Mouse (Mus musculus): ENCODE results near the gene Pabpc1l. TPM values are rescaled to one million over a fixed set of nuclear protein-coding genes. Genes with fewer than 3 reads are reported as not detected.

Gene Pabpc1l
- polyA plus RNA-seq, 1 experiment: 10.7 TPM

- Histone ChIP-seq H3K27me3 (ENCODE audit: control insufficient read depth, insufficient read depth, low read length) (no peaks in the 10 kb centered on the region), H3K4me3 (ENCODE audit: control insufficient read depth, low read depth, low read length) (no peak overlapping the region), H3K27ac (ENCODE audit: control insufficient read depth, insufficient read depth, low read depth, low read length) (no peak overlapping the region), H3K4me1 (ENCODE audit: control insufficient read depth, insufficient read depth, low read length) (no peaks in the 10 kb centered on the region; the same call in 1 of the 2 replicates), H3K36me3 (ENCODE audit: control insufficient read depth, insufficient read depth, low read length) (peaks cover 1% of the 10 kb centered on the region)
- TF ChIP-seq POLR2A (IDR thresholded peaks at IDR 0.05; ENCODE audit: control insufficient read depth, low read depth, low read length) (no peak), CTCF (IDR thresholded peaks at IDR 0.05; ENCODE audit: control insufficient read depth, insufficient read depth, insufficient replicate concordance, low read depth, low read length) (no peak)
These were observed 16.0 kb upstream of the Pabpc1l start for GRCm38 (mm10) chr2:164009227-164009626.

GRCm38 (mm10) chr2:164010496-164010895 lies 14.8 kb upstream of the Pabpc1l start:
- Histone ChIP-seq H3K4me3 (ENCODE audit: control insufficient read depth, low read depth, low read length) (no peak overlapping the region), H3K36me3 (ENCODE audit: control insufficient read depth, insufficient read depth, low read length) (peaks cover 1% of the 10 kb centered on the region), H3K4me1 (ENCODE audit: control insufficient read depth, insufficient read depth, low read length) (no peaks in the 10 kb centered on the region), H3K27me3 (ENCODE audit: control insufficient read depth, insufficient read depth, low read length) (no peaks in the 10 kb centered on the region), H3K27ac (ENCODE audit: control insufficient read depth, insufficient read depth, low read depth, low read length) (no peak overlapping the region)
- no peak for TF ChIP-seq POLR2A (IDR thresholded peaks at IDR 0.05; ENCODE audit: control insufficient read depth, low read depth, low read length)
- TF ChIP-seq CTCF (IDR thresholded peaks at IDR 0.05; ENCODE audit: control insufficient read depth, insufficient read depth, insufficient replicate concordance, low read depth, low read length): no peak

GRCm38 (mm10) chr2:164010944-164011343 lies 14.3 kb upstream of the Pabpc1l start:
- Histone ChIP-seq H3K27me3 (ENCODE audit: control insufficient read depth, insufficient read depth, low read length) (no peaks in the 10 kb centered on the region), H3K27ac (ENCODE audit: control insufficient read depth, insufficient read depth, low read depth, low read length) (no peak overlapping the region), H3K36me3 (ENCODE audit: control insufficient read depth, insufficient read depth, low read length) (peaks cover 1% of the 10 kb centered on the region), H3K4me3 (ENCODE audit: control insufficient read depth, low read depth, low read length) (no peak overlapping the region), H3K4me1 (ENCODE audit: control insufficient read depth, insufficient read depth, low read length) (no peaks in the 10 kb centered on the region)
- no peak for TF ChIP-seq POLR2A (IDR thresholded peaks at IDR 0.05; ENCODE audit: control insufficient read depth, low read depth, low read length)
- no peak for TF ChIP-seq CTCF (IDR thresholded peaks at IDR 0.05; ENCODE audit: control insufficient read depth, insufficient read depth, insufficient replicate concordance, low read depth, low read length)

GRCm38 (mm10) chr2:164015304-164015703 lies 9.9 kb upstream of the Pabpc1l start:
- Histone ChIP-seq H3K27me3 (ENCODE audit: control insufficient read depth, insufficient read depth, low read length) (no peaks in the 10 kb centered on the region), H3K27ac (ENCODE audit: control insufficient read depth, insufficient read depth, low read depth, low read length) (no peak overlapping the region), H3K36me3 (ENCODE audit: control insufficient read depth, insufficient read depth, low read length) (peaks cover 4% of the 10 kb centered on the region), H3K4me3 (ENCODE audit: control insufficient read depth, low read depth, low read length) (no peak overlapping the region), H3K4me1 (ENCODE audit: control insufficient read depth, insufficient read depth, low read length) (no peaks in the 10 kb centered on the region)
- TF ChIP-seq POLR2A (IDR thresholded peaks at IDR 0.05; ENCODE audit: control insufficient read depth, low read depth, low read length): no peak
- no peak for TF ChIP-seq CTCF (IDR thresholded peaks at IDR 0.05; ENCODE audit: control insufficient read depth, insufficient read depth, insufficient replicate concordance, low read depth, low read length)

- no peaks in the 10 kb centered on the region for H3K4me1 ChIP-seq (ENCODE audit: control insufficient read depth, insufficient read depth, low read length)
- no peak overlapping the region for H3K27ac ChIP-seq (ENCODE audit: control insufficient read depth, insufficient read depth, low read depth, low read length)
- H3K27me3 ChIP-seq (ENCODE audit: control insufficient read depth, insufficient read depth, low read length): no peaks in the 10 kb centered on the region
- no peak overlapping the region for H3K4me3 ChIP-seq (ENCODE audit: control insufficient read depth, low read depth, low read length)
- TF ChIP-seq CTCF (IDR thresholded peaks at IDR 0.05; ENCODE audit: control insufficient read depth, insufficient read depth, insufficient replicate concordance, low read depth, low read length) (no peak), POLR2A (IDR thresholded peaks at IDR 0.05; ENCODE audit: control insufficient read depth, low read depth, low read length) (no peak)
- H3K36me3 ChIP-seq (ENCODE audit: control insufficient read depth, insufficient read depth, low read length): peaks cover 3% of the 10 kb centered on the region
These were observed 6.3 kb upstream of the Pabpc1l start for GRCm38 (mm10) chr2:164018910-164019309.

GRCm38 (mm10) chr2:164019943-164020342 lies 5.3 kb upstream of the Pabpc1l start:
- Histone ChIP-seq H3K27ac (ENCODE audit: control insufficient read depth, insufficient read depth, low read depth, low read length) (no peak overlapping the region), H3K36me3 (ENCODE audit: control insufficient read depth, insufficient read depth, low read length) (peaks cover 3% of the 10 kb centered on the region), H3K4me1 (ENCODE audit: control insufficient read depth, insufficient read depth, low read length) (no peaks in the 10 kb centered on the region), H3K4me3 (ENCODE audit: control insufficient read depth, low read depth, low read length) (no peak overlapping the region), H3K27me3 (ENCODE audit: control insufficient read depth, insufficient read depth, low read length) (no peaks in the 10 kb centered on the region)
- TF ChIP-seq CTCF (IDR thresholded peaks at IDR 0.05; ENCODE audit: control insufficient read depth, insufficient read depth, insufficient replicate concordance, low read depth, low read length) (no peak), POLR2A (IDR thresholded peaks at IDR 0.05; ENCODE audit: control insufficient read depth, low read depth, low read length) (no peak)

GRCm38 (mm10) chr2:164022104-164022503 lies 3.1 kb upstream of the Pabpc1l start:
- Histone ChIP-seq H3K36me3 (ENCODE audit: control insufficient read depth, insufficient read depth, low read length) (peaks cover 3% of the 10 kb centered on the region), H3K27me3 (ENCODE audit: control insufficient read depth, insufficient read depth, low read length) (no peaks in the 10 kb centered on the region), H3K27ac (ENCODE audit: control insufficient read depth, insufficient read depth, low read depth, low read length) (no peak overlapping the region), H3K4me3 (ENCODE audit: control insufficient read depth, low read depth, low read length) (no peak overlapping the region), H3K4me1 (ENCODE audit: control insufficient read depth, insufficient read depth, low read length) (no peaks in the 10 kb centered on the region)
- TF ChIP-seq CTCF (IDR thresholded peaks at IDR 0.05; ENCODE audit: control insufficient read depth, insufficient read depth, insufficient replicate concordance, low read depth, low read length) (no peak), POLR2A (IDR thresholded peaks at IDR 0.05; ENCODE audit: control insufficient read depth, low read depth, low read length) (no peak)

GRCm38 (mm10) chr2:164031147-164031546 lies 5.9 kb downstream of the Pabpc1l start:
- Histone ChIP-seq H3K27me3 (ENCODE audit: control insufficient read depth, insufficient read depth, low read length) (no peaks in the 10 kb centered on the region), H3K4me1 (ENCODE audit: control insufficient read depth, insufficient read depth, low read length) (peaks cover 2% of the 10 kb centered on the region; the same call in 1 of the 2 replicates), H3K27ac (ENCODE audit: control insufficient read depth, insufficient read depth, low read depth, low read length) (no peak overlapping the region), H3K36me3 (ENCODE audit: control insufficient read depth, insufficient read depth, low read length) (no peaks in the 10 kb centered on the region), H3K4me3 (ENCODE audit: control insufficient read depth, low read depth, low read length) (no peak overlapping the region)
- no peak for TF ChIP-seq POLR2A (IDR thresholded peaks at IDR 0.05; ENCODE audit: control insufficient read depth, low read depth, low read length)
- TF ChIP-seq CTCF (IDR thresholded peaks at IDR 0.05; ENCODE audit: control insufficient read depth, insufficient read depth, insufficient replicate concordance, low read depth, low read length): no peak

Data from testis, adult 2 months (tissue).